Mouse (Mus musculus) urinary bladder, postnatal 4 days (tissue): ENCODE data around the gene Olfr1364.

Source experiments
- DNase-seq, 2 experiments: peaks; one replicate each; pipeline ENCODE4 v3.0.0; 2021 to 2022; ENCODE audit warnings: low spot score in 2 of 2

Gene Olfr1364

GRCm38 (mm10) chr13:21581659-21582058, at the start of gene Olfr1364:
Olfr1364 (minus strand) TSS chr13:21581759.
- DNase-seq = no peak

- DNase-seq = no peak
Observed at GRCm38 (mm10) chr13:21613922-21614321, 32.4 kb upstream of the Olfr1364 start, which contains the start of gene Olfr1362. Olfr1362 (minus strand) TSS chr13:21614022.

GRCm38 (mm10) chr13:21591618-21592017, 10.1 kb upstream of the Olfr1364 start:
- DNase-seq = no peak

- DNase-seq = no peak
Observed at GRCm38 (mm10) chr13:21559793-21560192, 21.8 kb downstream of the Olfr1364 start, which contains the start of gene Olfr1535. Olfr1535 (minus strand) TSS chr13:21559893.

- no peak for DNase-seq
Observed at GRCm38 (mm10) chr13:21550416-21551110, 31.0 kb downstream of the Olfr1364 start.

GRCm38 (mm10) chr13:21549487-21549886, 32.1 kb downstream of the Olfr1364 start:
- DNase-seq = no peak

GRCm38 (mm10) chr13:21542708-21543107, 38.9 kb downstream of the Olfr1364 start, which contains the start of gene Olfr1366:
Olfr1366 (minus strand) TSS chr13:21542808.
- no peak for DNase-seq

- peak; percentile 76 to 82 for DNase-seq
Observed at GRCm38 (mm10) chr13:21530781-21531201, 50.8 kb downstream of the Olfr1364 start, which contains the start of gene Zkscan8. Zkscan8 (minus strand) TSS chr13:21531120.

GRCm38 (mm10) chr13:21530136-21530535, 51.4 kb downstream of the Olfr1364 start:
- DNase-seq = no peak
